Mouse (Mus musculus) forebrain, embryonic 11.5 days (tissue): ENCODE measurements at regions not wholly inside any gene's neighbourhood (a gene's known extent, or its start where the extent isn't known, plus 50 kb on each side); places are given as distances from the start of the nearest gene placed in this dataset.

ENCODE experiments used
- ATAC-seq: fragments of 200-750 bp; cut with Nextera tagmentation; replicated peaks from 2 replicates; pipeline ENCODE4 v1.8.0; 2017; ENCODE audit warnings: moderate TSS enrichment; ENCODE audit not compliant: low FRiP score
- DNase-seq: peaks from one replicate; pipeline ENCODE4 v3.0.0-alpha.2; 2017; ENCODE audit warnings: low spot score
- H3K27ac ChIP-seq: fragments of 300-500 bp; sonication (generic); 2 replicates; pipeline ENCODE4 v1.5.1; 2014; ENCODE audit warnings: low read depth, low read length
- H3K27me3 ChIP-seq: fragments of 300-500 bp; sonication (generic); 2 replicates; pipeline ENCODE4 v1.6.1; 2014; ENCODE audit warnings: mild to moderate bottlenecking, low read length, mixed read lengths; ENCODE audit not compliant: control insufficient read depth, insufficient read depth
- H3K36me3 ChIP-seq: fragments of 300-500 bp; sonication (generic); 2 replicates; pipeline ENCODE4 v1.6.1; 2014; ENCODE audit warnings: mild to moderate bottlenecking, low read length, moderate library complexity, mixed read lengths; ENCODE audit not compliant: control insufficient read depth, insufficient read depth
- H3K4me1 ChIP-seq: fragments of 300-500 bp; sonication (generic); replicated peaks from 2 replicates; pipeline ENCODE4 v1.6.1; 2014; ENCODE audit warnings: low read length, mixed read lengths; ENCODE audit not compliant: control insufficient read depth, insufficient read depth
- H3K4me2 ChIP-seq: fragments of 300-500 bp; sonication (generic); 2 replicates; pipeline ENCODE4 v1.6.1; 2014; ENCODE audit warnings: low read depth, mild to moderate bottlenecking, low read length, moderate library complexity, mixed read lengths; ENCODE audit not compliant: severe bottlenecking
- H3K4me3 ChIP-seq: fragments of 300-500 bp; sonication (generic); 2 replicates; pipeline ENCODE4 v1.5.1; 2014; ENCODE audit warnings: low read depth, low read length
- H3K9ac ChIP-seq: fragments of 300-500 bp; sonication (generic); 2 replicates; pipeline ENCODE4 v1.6.1; 2014; ENCODE audit warnings: low read length
- H3K9me3 ChIP-seq: fragments of 300-500 bp; sonication (generic); 2 replicates; pipeline ENCODE4 v1.6.1; 2016; ENCODE audit warnings: low read length, mixed read lengths; ENCODE audit not compliant: control insufficient read depth
- WGBS: fragments of 180-500 bp; shearing (Covaris S2); extraction: QIAGEN DNeasy Blood & Tissue Kit; methylation state at CpG from one replicate; pipeline ENCODE4 v1.1.7; 2014; 5-methylcytosine and 5-hydroxymethylcytosine counted together

DNA sequence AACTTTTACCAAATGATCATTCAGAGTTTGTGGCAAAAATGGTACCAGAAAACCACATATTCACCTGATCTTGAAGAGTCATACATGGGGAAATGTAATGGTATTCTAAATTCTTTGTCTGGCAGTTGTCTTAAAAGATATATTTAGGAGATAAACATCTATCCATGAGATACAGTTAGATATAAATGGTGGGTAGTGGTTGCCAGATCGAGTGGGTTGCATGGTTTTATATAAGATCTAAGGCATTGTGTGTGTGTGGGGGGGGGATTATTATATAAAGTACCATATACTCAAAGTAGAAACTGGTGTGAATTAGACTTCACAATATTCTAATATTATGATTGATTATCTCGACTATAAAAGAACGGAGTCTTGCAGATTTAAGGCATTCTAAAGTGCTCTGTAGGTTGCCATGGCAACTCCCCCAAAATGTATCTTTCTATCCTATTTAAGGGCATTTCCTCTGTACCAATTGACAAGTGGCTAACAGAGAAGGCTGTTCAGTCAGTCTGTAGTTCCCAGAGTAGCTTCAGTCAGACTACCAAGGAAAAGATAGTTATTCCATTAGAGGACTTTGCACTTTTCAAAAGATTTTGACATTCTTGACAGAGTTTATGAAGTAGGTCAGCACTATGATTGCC is 89.3 kb upstream of the Man2a1 start:
- no peaks in the 10 kb centered on the region for H3K36me3 ChIP-seq
- 79% methylated on average over 3 of the region's 3 CpGs for WGBS
- H3K4me1 ChIP-seq, result no peaks in the 10 kb centered on the region
- H3K27ac ChIP-seq, result no peak overlapping the region
- H3K4me2 ChIP-seq, result no peak overlapping the region
- DNase-seq (no peak), ATAC-seq (no peak)
- H3K4me3 ChIP-seq, result no peak overlapping the region
- no peak overlapping the region for H3K9ac ChIP-seq
- no peaks in the 10 kb centered on the region for H3K9me3 ChIP-seq
- H3K27me3 ChIP-seq, result no peaks in the 10 kb centered on the region

DNA sequence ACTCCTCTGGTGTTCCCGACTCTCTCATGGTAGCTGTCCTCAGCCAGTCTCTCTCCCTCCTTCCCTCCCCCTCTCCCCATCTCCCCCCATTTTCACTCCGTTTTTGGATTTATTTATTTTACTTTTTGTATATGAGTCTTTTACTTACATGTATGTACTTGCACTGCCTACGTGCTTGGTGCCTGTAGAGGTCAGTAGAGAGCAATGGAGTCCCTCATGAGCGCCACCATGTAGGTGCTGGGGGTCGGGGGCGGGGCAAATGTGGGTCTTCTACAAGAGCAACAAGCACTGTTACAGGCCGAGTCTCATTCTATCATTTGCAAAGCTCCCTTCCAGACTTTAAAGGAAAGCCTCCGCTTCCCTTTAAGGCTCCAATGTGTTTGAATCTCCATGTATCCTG is 78.3 kb upstream of the Man2a1 start:
- ATAC-seq (no peak), DNase-seq (no peak)
- 73% methylated on average over 8 of the region's 8 CpGs for WGBS
- Histone ChIP-seq H3K36me3 (no peaks in the 10 kb centered on the region), H3K27ac (no peak overlapping the region), H3K9ac (no peak overlapping the region), H3K4me2 (no peak overlapping the region), H3K4me3 (no peak overlapping the region), H3K9me3 (no peaks in the 10 kb centered on the region), H3K4me1 (no peaks in the 10 kb centered on the region), H3K27me3 (no peaks in the 10 kb centered on the region)

DNA sequence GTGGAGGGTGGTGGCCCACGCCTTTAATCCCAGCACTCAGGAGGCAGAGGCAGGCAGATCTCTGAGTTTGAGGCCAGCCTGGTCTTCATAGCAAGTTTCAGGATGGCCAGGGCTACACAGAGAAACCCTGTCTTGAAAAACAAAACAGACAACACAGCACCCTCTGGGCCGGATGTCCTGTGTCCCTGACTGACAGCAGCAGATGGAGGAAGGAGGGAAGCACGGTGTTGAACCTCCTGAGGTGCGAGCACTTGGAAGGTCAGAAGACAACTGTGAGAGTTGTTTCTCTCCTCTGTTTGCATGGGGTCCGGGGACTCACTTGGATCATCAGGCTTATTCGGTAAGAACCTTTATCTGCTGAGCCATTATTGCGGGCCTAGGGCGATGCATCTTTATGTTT is 76.6 kb upstream of the Man2a1 start:
- H3K27me3 ChIP-seq, result no peaks in the 10 kb centered on the region
- DNase-seq (no peak), ATAC-seq (no peak)
- no peaks in the 10 kb centered on the region for H3K4me1 ChIP-seq
- no peak overlapping the region for H3K4me2 ChIP-seq
- no peak overlapping the region for H3K27ac ChIP-seq
- no peaks in the 10 kb centered on the region for H3K36me3 ChIP-seq
- no peaks in the 10 kb centered on the region for H3K9me3 ChIP-seq
- WGBS, result 95% methylated on average over 8 of the region's 8 CpGs
- no peak overlapping the region for H3K4me3 ChIP-seq
- H3K9ac ChIP-seq, result no peak overlapping the region

GRCm38 (mm10) chr17:64527817-64528216 is 72.7 kb upstream of the Man2a1 start:
- H3K36me3 ChIP-seq, result no peaks in the 10 kb centered on the region
- H3K9me3 ChIP-seq, result no peaks in the 10 kb centered on the region
- WGBS, result 84% methylated on average over 7 of the region's 7 CpGs
- H3K27me3 ChIP-seq, result no peaks in the 10 kb centered on the region
- no peak overlapping the region for H3K9ac ChIP-seq
- no peak overlapping the region for H3K4me2 ChIP-seq
- no peaks in the 10 kb centered on the region for H3K4me1 ChIP-seq
- DNase-seq (no peak), ATAC-seq (no peak)
- H3K27ac ChIP-seq, result no peak overlapping the region
- H3K4me3 ChIP-seq, result no peak overlapping the region

DNA sequence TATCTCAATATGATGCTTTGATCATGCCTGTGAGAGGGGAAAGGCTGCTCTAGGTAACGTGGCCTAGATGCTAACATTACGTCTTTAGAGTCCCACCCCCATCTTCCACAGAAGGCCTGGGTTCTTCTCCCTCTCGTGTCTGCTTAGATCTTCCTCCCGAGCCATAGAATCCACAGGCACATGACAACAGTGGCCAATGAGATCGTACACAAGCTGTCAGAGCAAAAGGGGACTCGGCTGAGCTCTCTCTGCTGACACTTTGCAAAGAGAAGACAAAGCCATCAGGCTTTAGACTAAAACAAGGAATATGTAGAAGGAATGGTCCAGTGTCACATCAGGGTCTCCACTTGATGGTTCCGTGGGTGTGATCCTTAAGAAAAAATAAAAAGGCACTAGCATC is 72.1 kb upstream of the Man2a1 start:
- Histone ChIP-seq H3K27ac (no peak overlapping the region), H3K9ac (no peak overlapping the region), H3K4me1 (no peaks in the 10 kb centered on the region), H3K4me2 (no peak overlapping the region), H3K27me3 (no peaks in the 10 kb centered on the region), H3K9me3 (no peaks in the 10 kb centered on the region), H3K4me3 (no peak overlapping the region), H3K36me3 (no peaks in the 10 kb centered on the region)
- ATAC-seq, result no peak
- no peak for DNase-seq
- 89% methylated on average over 7 of the region's 7 CpGs for WGBS

- H3K36me3 ChIP-seq, result no peaks in the 10 kb centered on the region
- H3K4me2 ChIP-seq, result no peak overlapping the region
- H3K4me3 ChIP-seq, result no peak overlapping the region
- no peaks in the 10 kb centered on the region for H3K27me3 ChIP-seq
- H3K9ac ChIP-seq, result no peak overlapping the region
- no peaks in the 10 kb centered on the region for H3K4me1 ChIP-seq
- DNase-seq (no peak), ATAC-seq (no peak)
- 84% methylated on average over 14 of the region's 14 CpGs for WGBS
- no peak overlapping the region for H3K27ac ChIP-seq
- no peaks in the 10 kb centered on the region for H3K9me3 ChIP-seq
These were observed 71.1 kb upstream of the Man2a1 start for GRCm38 (mm10) chr17:64529296-64529994.

DNA sequence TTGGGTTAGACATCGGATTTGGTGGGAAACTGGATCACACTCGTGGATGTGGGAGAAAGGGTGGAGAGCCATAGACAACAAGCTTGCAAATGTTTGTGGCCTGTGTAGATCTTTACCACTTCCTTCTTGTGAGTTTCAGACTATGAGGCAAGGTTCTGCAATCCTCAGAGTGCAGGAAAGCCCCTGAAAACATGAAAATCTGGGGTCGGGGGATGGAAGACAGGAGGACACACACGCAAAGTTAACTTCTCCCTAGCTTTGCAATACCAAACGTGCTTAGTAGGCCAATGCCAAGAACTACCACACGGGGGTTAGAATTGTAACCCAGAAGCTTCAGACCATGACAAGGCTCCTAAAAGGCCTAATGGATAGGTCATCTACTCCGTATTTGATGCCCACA is 69.4 kb upstream of the Man2a1 start:
- no peak overlapping the region for H3K27ac ChIP-seq
- no peaks in the 10 kb centered on the region for H3K9me3 ChIP-seq
- H3K9ac ChIP-seq, result no peak overlapping the region
- H3K4me3 ChIP-seq, result no peak overlapping the region
- WGBS, result 91% methylated on average over 7 of the region's 7 CpGs
- ATAC-seq, result no peak
- no peaks in the 10 kb centered on the region for H3K27me3 ChIP-seq
- H3K4me1 ChIP-seq, result no peaks in the 10 kb centered on the region
- H3K4me2 ChIP-seq, result no peak overlapping the region
- H3K36me3 ChIP-seq, result no peaks in the 10 kb centered on the region
- no peak for DNase-seq

DNA sequence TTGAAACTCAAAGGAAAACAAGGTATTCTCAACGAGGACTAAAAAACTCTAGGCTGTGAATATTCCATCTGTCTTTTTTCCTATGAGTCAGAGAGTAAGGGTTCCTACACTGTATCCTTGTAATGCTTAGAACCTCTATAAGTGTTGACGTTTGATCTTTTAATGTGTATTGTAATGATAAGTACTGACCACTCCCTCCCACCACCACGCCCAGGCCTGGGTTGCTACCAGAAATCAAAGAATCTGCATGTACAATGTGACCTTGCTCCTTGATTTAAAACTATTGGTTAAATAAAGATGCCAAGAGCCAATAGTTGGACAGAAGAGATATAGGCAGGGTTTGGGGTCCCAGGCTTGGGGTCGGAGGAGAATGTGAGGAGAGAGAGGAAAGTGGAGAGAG is 66.2 kb upstream of the Man2a1 start:
- Histone ChIP-seq H3K9ac (no peak overlapping the region), H3K36me3 (no peaks in the 10 kb centered on the region), H3K9me3 (no peaks in the 10 kb centered on the region), H3K27ac (no peak overlapping the region), H3K27me3 (no peaks in the 10 kb centered on the region), H3K4me3 (no peak overlapping the region), H3K4me1 (no peaks in the 10 kb centered on the region; the same call in 1 of the 2 replicates), H3K4me2 (no peak overlapping the region)
- WGBS, result 91% methylated on average over 4 of the region's 4 CpGs
- ATAC-seq (no peak), DNase-seq (no peak)

GRCm38 (mm10) chr17:64538520-64538953 is 62.0 kb upstream of the Man2a1 start:
- H3K4me2 ChIP-seq, result peak overlapping the region; percentile 15; the same call in 1 of the 2 replicates
- ATAC-seq, result no peak
- 0 out of 2 replicates have a peak overlapping the region, but pooled peaks have one; percentile 6 for H3K9ac ChIP-seq
- no peaks in the 10 kb centered on the region; the same call in 1 of the 2 replicates for H3K4me1 ChIP-seq
- no peak for DNase-seq
- no peaks in the 10 kb centered on the region for H3K27me3 ChIP-seq
- H3K9me3 ChIP-seq, result no peaks in the 10 kb centered on the region
- 25% methylated on average over 10 of the region's 10 CpGs for WGBS
- H3K4me3 ChIP-seq, result no peak overlapping the region
- H3K27ac ChIP-seq, result no peak overlapping the region
- H3K36me3 ChIP-seq, result no peaks in the 10 kb centered on the region
